Mouse (Mus musculus) lung, adult 2 months (tissue): ENCODE results near the gene Tap2.

Experiments used
- CTCF ChIP-seq: fragments of 200-500 bp; IDR thresholded peaks from 2 replicates; pipeline ENCODE4 v1.5.1; 2011; ENCODE audit warnings: mild to moderate bottlenecking, low read length, control low read depth; ENCODE audit not compliant: insufficient read depth
- POLR2A ChIP-seq: fragments of 200-500 bp; IDR thresholded peaks from 2 replicates; pipeline ENCODE4 v1.6.1; 2011; ENCODE audit warnings: low read depth, mild to moderate bottlenecking, control low read depth, low read length, borderline replicate concordance; ENCODE audit errors: extremely low read depth

DNA sequence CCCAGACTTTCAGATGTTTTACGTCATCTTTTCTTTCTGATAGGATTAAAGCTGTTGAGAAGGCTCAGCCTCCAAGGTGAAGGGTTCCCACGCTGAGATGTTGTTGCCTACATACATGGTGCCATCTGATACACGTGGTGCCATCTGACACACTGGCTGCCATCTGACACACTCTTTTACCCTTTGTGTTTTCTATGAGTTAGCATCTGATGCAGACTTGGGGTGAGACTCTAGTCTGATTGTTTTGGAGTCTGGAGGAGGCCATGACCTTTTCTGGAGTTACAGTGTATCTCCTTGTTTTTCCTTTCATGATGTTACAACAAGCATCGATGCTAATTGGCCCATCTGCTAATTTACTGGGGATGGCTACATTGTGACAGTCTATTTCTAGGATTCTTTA, 41.3 kb downstream of the Tap2 start:
- TF ChIP-seq CTCF (no peak), POLR2A (no peak)
